Mouse (Mus musculus) monocyte, adult 2 months (primary cell): ENCODE results near the gene Hspg2.

ENCODE experiments used
- DNase-seq, 2 experiments: peaks; one replicate each; pipeline ENCODE4 v3.0.0; 2022; ENCODE audit warnings: low spot score in 2 of 2, low read depth in 1 of 2

The Hspg2 gene

DNA sequence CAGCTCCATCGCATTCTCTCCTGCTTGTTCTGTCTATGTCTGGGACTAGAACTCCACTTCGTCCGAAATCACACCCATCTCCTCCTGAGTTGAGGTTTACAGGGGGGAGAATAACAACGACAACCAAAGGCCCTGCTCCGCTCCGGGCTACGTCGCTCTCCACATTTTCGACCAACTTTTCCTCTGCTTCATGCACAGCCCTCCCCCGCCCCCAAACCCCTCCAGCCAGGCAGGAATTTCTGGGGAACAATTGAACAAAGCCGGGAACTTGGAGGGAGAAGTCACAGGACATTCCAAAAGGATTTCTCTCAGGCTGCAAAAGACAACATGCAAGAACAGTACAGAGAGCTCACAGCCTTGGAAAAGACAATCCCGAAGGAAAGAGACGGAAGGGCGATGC, 7.9 kb upstream of the Hspg2 start:
- DNase-seq, result no peak

DNA sequence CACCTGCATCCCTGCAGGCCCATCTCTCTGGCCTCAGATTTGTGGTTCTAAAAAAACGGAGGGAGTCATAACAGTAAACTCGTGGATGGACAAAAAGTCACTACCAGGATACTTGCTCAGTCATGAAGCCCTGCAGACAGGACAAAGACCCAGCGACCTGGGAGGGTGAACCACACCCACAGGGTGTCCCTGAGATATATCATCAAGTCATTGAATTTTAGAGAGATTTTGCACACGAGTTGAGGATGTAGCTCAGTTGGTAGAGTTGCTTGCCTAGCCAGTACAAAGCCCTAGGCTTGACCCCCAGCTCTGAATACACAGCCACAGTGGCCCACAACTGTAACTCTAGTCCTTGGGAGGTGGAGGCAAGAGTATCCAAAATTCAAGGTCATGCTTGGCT, 7.4 kb upstream of the Hspg2 start:
- DNase-seq, result no peak

DNA sequence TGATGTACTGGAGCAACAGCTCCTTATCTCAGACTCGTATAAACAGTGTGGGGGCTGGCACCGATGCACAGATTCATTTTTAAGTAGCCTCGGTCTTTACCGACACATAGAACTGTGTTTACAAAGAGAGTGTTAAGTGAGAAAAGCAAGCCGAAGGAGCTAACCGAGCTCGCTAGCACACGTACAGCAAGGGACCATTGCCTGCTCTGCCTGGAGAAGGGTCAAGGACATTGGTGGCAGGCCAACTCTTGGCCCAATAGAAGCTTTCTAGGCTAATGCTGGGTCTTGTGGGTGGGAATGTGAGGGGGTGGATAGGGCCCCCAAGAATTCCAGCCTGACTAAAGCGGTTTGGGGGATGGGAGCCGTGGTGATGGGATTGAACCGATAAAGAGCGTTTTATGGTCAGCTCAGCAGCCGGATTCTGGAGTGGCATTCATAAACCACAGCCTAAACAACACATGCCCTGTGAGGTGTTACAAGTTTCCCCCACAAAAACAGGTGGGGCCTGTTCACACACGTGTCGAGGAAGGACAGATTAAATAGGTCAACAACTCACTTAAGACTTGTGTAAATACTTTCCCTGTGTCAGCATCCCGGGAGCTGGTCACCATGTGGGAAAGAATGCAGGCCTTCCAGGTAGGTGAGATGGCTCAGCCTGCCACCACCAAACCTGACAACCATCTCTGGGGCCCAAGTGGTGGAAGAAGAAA, 6.4 kb upstream of the Hspg2 start:
- DNase-seq, result no peak

DNA sequence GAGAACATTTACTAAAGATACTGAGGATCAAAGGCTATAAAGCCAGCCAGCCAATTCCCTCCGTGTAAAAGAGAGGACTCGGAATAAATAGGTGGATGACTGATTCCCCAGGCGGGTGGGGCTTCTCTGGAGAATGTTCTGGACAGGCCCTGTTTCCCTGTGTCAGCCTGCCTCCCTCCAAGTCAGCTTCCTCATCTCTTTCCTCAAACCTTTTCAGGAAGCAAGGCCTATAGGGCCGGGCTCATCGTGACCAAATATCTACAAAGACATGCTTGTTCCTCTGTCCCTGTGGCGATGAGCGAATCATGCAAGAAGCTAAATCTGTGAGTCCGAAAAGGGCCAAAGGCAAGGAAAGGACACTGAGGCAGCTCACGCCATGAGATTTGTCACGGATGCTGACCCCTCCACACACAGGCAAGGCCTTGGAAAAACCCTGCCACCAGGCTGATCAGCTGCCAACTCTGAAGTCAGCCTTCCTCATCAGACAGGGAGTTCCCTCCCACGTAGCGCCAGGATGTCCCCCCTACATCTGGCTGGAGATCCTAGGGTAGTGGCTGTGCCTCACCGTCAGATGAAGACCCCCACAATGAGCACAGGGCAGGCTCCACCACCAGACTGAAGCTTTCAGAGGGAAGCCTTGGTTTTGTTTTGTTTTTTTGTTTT, 3.3 kb upstream of the Hspg2 start:
- no peak for DNase-seq

DNA sequence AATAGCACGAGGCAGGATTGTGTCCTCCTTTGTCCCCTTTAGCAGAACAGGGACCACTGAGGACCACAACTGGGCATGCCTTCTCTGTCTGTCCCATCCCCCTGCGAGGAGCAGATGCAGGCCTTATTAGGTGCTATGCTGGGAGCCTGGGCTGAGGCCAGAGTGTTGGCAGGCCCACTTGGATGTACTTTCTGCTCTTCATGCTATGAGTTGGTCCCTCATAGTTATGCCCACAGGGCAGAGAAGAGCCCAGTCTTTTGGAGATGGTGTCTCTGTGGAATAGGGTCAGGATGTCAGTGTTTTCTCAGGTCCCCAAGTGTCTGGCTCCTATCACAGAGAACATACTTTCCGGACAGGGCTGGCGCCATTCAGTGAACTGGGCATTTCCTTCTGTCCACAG, 1.6 kb upstream of the Hspg2 start:
- no peak for DNase-seq

DNA sequence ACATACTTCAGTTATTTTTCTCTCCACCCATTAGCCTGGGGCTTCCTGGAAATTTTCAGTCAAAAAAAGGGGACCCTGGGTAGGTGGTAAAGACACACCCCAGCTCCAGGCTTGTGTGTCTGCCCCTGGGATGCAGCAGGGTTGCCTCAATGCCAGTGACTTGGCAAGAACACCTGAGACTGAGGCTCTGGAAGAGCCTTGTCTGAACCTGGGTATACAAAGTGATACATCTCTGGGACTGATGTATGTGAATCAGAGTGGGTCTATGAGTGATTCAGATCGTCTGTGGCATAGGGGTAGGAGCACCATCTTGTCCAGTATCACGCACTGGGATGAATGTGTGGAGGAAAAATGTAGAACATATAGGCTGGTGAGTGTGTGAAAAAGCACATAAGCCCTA, 1.0 kb upstream of the Hspg2 start:
- DNase-seq, result no peak

DNA sequence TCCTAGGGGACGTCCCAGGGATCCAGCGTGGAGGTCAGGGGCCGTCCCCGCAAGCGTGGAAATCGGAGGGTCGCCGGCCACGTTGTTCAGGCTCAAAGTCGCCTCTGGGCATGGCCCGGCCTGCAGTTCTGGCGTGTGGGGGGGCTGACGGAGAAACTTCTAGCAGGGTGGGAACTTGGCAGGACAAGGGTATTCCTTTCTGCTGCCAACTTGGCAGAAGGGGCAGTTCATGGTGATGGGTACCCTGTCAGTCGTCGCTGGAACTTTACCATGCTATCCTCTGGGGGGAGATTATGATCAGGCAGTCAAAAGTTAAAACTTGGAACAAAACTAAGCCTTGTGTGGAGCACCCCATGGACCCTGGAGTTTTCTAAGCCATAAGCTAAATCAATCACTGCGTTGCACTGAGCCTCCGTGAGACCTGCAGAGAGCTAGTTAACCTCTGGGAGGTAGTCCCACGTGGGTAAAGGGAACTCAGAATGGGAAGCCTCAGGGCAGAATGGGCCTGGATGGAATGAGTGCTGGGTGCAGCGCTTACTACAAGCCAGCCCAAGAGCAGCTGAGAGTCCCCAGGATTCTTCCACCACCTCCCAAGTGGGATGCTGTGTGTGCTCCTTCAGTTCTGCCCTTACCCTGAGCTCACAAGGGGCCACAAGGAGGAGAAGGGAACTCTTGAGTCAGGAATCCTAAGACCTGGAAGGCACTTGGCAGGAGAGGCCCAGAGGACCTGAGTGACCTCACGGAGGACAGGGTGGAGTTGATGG, 694 bp downstream of the Hspg2 start:
- DNase-seq, result no peak

DNA sequence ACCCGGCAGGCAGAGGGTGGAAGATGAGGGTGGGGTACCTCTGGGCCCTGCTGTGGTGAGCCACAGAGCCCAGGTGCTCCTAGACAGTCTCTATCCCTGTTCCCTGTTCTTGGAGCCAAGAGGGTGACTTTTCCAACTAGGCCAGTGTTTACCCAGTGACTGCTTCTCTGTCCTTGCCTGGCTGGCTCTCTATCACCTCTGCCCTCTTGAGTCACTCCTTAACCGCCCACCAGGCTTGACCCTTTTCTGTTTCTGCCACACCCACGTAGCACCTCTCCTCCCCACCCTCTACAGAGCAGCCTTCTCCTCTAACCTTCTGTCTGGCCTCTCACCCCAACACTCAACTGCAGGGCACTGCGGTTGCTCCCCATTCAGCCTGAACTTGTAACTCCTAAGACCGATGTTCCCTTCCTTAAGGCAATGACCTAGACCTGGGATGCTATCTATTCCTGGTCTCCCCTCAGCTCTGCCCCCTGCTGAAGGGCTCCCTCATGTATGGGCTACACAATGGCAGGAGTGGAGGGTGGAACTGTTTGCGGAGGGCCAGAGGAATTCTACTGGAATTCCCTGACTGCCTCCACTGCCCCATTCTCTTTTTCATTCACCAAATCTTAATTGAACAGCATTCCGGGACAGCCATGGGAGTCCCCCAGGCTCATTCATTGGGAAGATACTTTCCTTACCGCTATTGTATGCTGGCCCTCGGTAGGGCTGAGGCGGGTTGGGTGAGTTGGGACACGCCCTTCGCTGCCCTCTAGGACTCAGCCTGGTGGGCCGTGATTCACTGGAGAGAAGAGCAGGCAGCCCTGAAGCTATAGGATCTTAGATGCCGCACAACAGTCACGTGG, 1.5 kb downstream of the Hspg2 start:
- no peak for DNase-seq

DNA sequence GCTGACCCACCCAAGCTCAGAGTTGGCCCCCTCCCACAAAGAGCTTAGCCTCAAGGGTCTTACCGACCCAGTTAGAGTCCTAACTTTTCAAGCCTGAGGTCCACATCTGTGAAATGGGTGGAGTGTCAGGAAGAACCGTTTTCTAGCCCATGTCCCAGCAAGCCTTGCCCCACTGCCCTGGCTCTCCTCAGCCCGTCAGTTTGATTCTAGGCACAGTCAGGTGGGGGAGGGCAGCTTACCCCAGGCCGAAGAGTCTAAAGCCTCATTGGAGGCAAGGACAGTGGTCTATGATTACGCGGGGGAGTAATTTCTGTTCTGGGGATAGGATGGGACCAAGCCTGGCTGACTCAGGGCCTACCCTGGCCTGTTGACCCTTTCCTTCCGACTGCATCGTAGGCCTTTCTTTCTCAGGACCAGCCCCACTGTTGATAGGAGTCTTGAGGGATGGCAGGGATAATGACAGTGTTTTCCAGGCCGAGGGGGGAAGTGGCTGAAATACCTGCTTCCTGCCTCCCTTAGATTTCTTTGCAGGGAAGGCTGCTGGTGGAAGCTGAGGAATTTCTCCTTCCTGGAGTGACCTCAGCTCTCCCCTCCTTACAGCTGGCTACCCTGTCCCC, 2.2 kb downstream of the Hspg2 start:
- DNase-seq, result no peak

DNA sequence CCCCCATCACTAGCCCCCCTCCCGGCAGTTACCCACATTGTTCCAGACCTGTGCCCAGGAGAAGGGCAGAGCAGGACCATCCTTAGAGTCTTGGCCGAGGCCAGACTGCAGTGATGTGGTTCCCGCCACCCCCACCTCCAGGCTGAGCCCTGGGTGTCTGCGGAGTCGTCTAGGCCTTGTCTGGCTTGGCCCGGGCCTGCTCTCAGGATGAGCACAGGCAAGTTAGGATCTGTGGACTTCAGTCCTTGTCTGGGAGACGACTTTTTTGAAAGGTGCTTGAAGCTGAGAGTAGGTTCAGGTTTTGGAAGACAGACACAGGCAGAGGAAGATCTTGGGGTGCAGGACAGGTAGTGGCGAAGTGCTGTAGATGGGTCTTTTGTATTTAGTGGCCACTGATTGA, 2.8 kb downstream of the Hspg2 start:
- DNase-seq, result no peak

DNA sequence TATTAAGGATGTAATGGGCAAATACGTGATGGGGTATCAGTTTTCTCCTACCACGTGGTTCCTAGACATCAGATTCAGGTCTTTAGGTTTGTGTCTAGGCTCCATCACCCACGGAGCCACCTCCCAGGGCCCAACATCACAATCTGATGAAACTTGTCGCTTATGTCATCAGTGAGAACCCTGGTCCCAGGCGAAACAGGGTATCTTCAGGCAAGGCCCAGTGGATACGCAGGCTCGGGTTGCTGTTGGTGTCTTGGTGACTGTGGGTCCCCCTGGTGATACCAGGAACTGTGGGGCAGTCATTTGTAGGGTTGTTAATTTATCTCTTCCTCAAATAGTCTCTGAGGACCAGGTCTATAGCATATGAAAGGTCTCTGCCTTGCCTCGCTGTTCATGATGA, 4.7 kb downstream of the Hspg2 start:
- no peak for DNase-seq

DNA sequence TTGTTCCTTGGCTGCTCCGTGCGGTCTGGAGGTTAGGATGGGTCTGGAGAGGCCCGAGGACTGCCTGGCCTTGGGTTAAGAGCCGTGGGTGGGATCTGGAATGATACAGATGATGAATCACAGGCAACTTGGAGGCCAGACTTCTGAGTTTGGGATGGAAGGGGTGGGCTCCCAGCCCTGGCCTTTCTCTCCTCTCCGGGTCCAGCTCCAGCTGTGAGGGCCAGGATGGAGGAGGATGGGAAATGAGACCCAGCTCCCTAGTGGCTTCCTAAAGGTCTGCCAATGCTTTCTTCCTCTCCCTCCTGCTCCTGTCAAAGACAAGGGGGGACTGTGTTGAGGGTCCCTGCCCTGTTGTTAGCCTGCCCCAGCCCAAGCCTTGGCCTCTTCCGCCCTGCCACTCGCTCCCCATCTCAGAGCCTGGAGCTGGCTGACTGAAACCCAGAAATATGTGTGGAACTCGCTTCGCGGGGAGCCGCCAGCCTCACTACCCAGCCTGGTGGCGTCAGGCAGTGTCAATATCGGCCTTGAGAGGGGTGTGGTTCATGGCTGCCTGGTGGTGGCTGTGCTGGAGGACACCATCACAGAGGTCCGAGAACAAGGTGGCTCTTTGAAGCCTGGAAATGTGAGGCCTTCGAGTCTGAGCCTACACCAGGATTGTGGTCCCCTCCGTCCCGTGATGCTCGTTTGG, 5.3 kb downstream of the Hspg2 start:
- no peak for DNase-seq

DNA sequence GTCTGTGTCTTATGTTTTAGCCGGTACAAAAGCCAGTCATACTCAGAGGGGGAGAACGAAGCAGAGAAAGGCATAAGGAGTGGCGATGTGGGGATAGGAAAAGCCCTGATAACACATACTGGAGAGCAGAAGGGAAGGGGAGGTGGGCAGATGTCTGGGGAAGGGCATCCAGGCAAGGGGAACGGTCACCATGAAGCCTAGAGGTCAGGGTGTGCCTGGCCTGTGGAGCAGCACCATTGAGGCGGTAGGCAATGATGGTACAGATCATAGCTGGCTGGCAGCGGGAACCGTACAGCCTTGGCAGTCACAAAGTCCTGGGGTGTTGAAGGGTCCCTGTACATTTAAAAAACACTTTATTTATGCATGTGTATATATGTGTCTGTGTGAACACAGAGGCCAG, 6.1 kb downstream of the Hspg2 start:
- DNase-seq, result no peak

DNA sequence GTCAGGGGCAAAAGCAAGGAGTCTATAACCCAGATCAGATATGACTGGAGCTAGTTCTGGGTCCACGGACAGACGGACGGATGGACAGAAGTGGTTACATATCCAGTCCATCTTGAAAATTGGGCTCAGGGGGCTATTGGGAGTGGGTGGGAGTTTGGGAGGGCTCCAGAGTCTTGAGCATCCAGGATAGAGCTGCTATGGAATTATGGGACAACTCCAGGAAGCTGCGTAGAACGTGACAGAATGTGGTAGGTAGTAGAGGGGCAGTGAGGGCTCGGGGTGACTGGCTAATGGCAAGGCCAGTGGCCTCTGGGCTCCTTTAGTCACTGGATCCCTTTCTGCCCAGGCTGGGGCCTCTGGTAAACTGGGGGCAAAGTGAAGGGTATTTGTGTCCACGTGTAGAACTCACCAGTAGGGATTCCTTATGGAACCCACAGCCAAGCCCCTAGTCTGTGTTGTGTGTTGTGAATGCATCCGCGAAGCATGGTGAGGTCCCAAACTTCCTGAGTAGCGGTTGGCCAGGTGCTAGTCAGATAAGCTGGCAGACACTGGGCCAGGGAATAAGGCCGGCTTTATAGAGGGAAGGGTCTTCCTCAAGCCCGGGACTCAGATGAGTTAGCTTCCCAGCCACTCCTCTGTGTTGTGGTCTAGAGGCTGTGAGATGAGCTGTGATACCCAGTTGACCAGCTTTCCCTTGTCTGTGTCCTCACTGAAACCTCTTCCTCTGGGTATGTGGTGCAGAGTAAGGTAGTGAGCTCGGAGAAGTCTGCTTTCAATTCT, 6.9 kb downstream of the Hspg2 start:
- DNase-seq, result no peak

DNA sequence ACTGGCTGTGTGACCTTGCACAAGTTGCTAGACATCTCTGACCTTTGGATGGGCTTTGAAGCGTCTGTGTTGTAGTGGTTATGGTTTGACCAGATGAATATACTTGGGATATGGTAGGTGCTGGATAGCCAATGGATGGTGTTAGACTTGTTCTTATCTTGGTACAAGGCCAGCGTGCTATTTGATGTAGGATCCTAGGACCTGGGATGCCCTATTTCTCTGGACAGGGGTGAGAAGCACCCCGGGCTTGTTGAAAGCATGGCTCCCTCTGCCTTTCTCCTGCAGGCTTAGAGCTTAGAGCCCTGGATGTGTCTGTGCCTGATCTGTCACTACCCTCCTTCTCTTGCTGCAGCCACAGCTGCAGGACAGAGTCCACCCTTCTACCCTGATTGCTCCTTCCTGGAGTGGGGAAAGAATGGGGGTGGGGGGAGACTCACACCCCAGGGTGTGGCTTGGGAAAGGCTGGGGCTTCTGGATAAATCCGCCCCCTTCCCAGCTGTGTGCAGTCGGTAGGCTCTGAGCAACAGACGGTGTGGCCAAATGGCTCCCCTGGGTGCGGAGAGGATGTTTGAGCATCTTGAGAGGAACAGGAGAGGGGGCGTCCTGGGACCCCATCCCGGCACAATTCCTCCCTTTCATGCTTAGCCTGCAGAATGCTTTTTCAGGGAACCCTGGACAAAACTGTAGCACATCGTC, 7.6 kb downstream of the Hspg2 start:
- DNase-seq, result no peak

DNA sequence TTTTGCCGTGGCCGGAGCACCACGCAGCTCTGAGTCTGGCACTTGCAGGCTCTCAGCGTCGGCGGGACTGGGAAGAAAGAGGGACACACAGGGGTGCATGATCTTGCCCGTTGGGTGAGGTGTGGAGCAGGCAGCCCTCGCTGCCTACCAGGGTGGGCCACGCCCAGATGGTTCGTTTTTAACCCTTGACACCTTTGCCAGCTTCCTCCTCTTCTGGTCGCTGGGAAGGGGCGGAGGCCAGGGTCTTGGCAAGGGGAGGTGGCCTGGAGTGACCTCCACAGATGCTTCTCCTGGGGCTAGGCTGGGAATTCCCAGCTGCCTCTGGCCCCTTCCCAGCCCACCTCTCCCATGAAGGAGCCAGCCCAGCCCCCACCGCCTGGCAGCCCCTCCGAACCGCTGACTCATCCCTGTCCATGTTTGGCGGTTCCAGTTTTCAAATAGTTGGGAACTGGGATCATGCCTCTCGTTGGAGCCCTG, 8.2 kb downstream of the Hspg2 start:
- DNase-seq, result no peak

DNA sequence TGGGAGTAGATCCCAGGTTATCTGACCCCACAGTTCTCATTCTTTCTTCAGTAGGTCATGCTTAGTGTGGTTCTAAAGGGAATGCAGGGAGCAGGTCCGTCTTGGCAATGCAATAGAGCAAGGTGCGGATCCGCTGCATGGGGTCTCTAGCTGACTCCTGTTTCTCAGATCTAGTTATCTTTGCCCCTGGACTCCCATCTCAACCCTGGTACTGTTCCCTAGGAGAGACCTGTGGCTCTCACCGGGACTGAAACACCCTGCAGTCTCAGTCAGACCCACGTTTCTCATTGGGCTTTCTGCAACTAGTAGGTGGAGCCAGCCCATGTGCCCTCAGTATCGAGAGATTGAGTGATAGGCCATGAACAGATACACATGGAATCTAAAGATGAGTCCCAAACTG, 9.0 kb downstream of the Hspg2 start:
- DNase-seq, result no peak

DNA sequence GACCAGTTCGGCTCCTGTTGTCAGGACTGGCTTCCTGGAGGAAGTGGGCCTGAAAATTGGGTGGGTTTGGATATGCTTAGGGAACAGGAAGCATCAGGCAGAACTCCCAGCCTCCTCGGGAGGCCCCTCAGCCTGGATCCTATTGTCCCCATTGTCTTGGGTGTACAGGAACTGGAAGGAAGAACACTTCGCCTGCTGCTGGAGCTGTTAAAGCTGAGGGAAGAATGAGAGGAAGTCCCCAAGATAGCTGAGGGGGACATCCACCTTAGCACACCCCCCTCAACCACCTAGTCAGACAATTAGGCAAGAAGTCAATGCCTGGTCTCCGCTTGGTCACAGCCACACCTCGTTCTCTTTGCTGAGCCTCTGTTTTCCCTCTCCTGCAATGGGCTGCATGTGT, 9.7 kb downstream of the Hspg2 start:
- no peak for DNase-seq

DNA sequence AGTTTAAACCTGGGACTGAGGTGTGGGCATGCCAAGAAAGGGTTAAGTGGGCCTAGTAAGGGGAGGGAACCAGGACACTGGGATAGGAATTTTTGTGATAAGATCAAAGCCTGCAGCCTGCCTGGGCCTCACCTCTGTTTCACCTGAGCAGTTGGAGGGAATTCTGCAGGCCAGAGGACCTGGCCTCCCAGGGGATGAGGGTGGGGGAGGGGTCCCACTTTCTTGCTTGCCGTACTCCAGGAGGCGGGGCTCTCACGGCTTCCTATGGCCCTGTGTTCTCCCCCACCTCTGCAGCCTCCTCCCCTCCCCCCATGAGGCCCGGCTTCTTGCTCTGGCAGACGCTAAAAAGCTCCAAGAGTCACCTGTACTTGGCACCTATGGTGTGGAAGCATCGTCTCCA, 11.2 kb downstream of the Hspg2 start:
- DNase-seq, result no peak
